31 mouse cellular contexts compared by ENCODE assay signal in genomic region chr2:119170282-119170681, GRCm38 (mm10). TPM values are rescaled to one million over a fixed set of nuclear protein-coding genes. Genes with fewer than 3 reads are reported as not detected.
DNase-seq lines count a peak whose midpoint lies in the region; TF ChIP-seq lines count a peak whose summit lies in the region.
"Had no signal": no experiment of that assay in that cellular context is flagged by ENCODE, and none has a peak within 500 bp of the region (broad histone marks: within the 10 kb centered on the region; RNA-seq: fewer than 3 reads in every experiment).

No protein-coding gene starts in this region.

- no peak for TF ChIP-seq RAD21 in CH12.LX (IDR thresholded peaks at IDR 0.05; ENCODE audit: low read depth, low read length)

- no peak for TF ChIP-seq CTCF in CH12.LX (conservative IDR thresholded peaks at IDR 0.05 in 1 of 2, IDR thresholded peaks at IDR 0.05 in 1 of 2; ENCODE audit: low read depth in 2 of 2, low read length in 2 of 2)
- no peak for TF ChIP-seq CTCF in layer of hippocampus, adult 2 months (conservative IDR thresholded peaks at IDR 0.05)

- peaks cover 8% of the 10 kb centered on the region for H3K9me3 ChIP-seq in CH12.LX (replicated peaks; ENCODE audit: low read length)
- H3K9me3 ChIP-seq: embryonic facial prominence, embryonic 10.5 days; embryonic facial prominence, embryonic 13.5 days; forebrain, embryonic 13.5 days; G1E; heart, embryonic 12.5 days; heart, embryonic 15.5 days; hindbrain, embryonic 10.5 days; hindbrain, embryonic 13.5 days; intestine, embryonic 15.5 days had no signal

- dilution Hi-C loops in CH12.LX (cut with MboI; ENCODE audit: extremely low pct_ligation_motif_present, extremely low pct_unique_long_range_greater_than_20kb, low sequenced_read_pairs) = no loop called here

- H3K4me3 ChIP-seq in CH12.LX (replicated peaks in 1 of 3; ENCODE audit: low read depth in 2 of 3, low read length in 2 of 3, poor library complexity in 1 of 3) (no peak overlapping the region), myocyte (no peak overlapping the region)
- no peak overlapping the region for H3K4me3 ChIP-seq in layer of hippocampus, adult 2 months
- H3K4me3 ChIP-seq: embryonic facial prominence, embryonic 10.5 days; embryonic facial prominence, embryonic 13.5 days; erythroblast, embryonic 14.5 days; forebrain, embryonic 13.5 days; heart, embryonic 12.5 days; heart, embryonic 15.5 days; hindbrain, embryonic 10.5 days; hindbrain, embryonic 13.5 days; intestine, embryonic 15.5 days had no signal

- peak; percentile 43; the same call in 1 of the 2 replicates for TF ChIP-seq EP300 in CH12.LX (IDR thresholded peaks at IDR 0.05; ENCODE audit: low read length)

- peaks cover 33 to 73% of the 10 kb centered on the region in 2 experiments for H3K4me1 ChIP-seq in CH12.LX (ENCODE audit: control insufficient read depth in 1 of 2, insufficient read depth in 2 of 2)

- H3ac ChIP-seq in myocyte (ENCODE audit: control insufficient read depth, insufficient read length) = no peak overlapping the region

- H3K9ac ChIP-seq in CH12.LX (ENCODE audit: insufficient read depth, low read depth) = no peak overlapping the region
- H3K9ac ChIP-seq: embryonic facial prominence, embryonic 13.5 days; forebrain, embryonic 13.5 days; heart, embryonic 12.5 days; heart, embryonic 15.5 days; hindbrain, embryonic 13.5 days; intestine, embryonic 15.5 days had no signal

- H3K4me2 ChIP-seq in CH12.LX (ENCODE audit: insufficient read depth, low read depth, poor library complexity, severe bottlenecking) = no peak overlapping the region
- peak overlapping the region; percentile 25 for H3K4me2 ChIP-seq in myocyte (ENCODE audit: low read depth)
- H3K4me2 ChIP-seq: embryonic facial prominence, embryonic 13.5 days; forebrain, embryonic 13.5 days; heart, embryonic 12.5 days; heart, embryonic 15.5 days; hindbrain, embryonic 13.5 days; intestine, embryonic 15.5 days had no signal

- H3K27ac ChIP-seq in CH12.LX (ENCODE audit: insufficient read depth, low read depth) = no peak overlapping the region
- H3K27ac ChIP-seq in layer of hippocampus, adult 2 months = no peak overlapping the region
- H3K27ac ChIP-seq: embryonic facial prominence, embryonic 10.5 days; embryonic facial prominence, embryonic 13.5 days; forebrain, embryonic 13.5 days; heart, embryonic 15.5 days; hindbrain, embryonic 10.5 days; hindbrain, embryonic 13.5 days; intestine, embryonic 15.5 days had no signal

- no peak for TF ChIP-seq POLR2A in CH12.LX (IDR thresholded peaks at IDR 0.05; ENCODE audit: low read depth, low read length)
- TF ChIP-seq POLR2A in myocyte (IDR thresholded peaks at IDR 0.05; ENCODE audit: insufficient read length, low read depth) = no peak

- in situ Hi-C loops in CH12.LX (cut with MboI; ENCODE audit: low pct_ligation_motif_present, low pct_unique_long_range_greater_than_20kb, low sequenced_read_pairs) = no loop called here

- H3K79me2 ChIP-seq in CH12.LX (replicated peaks; ENCODE audit: control insufficient read depth, extremely low read depth, insufficient read depth, poor library complexity, severe bottlenecking) = no peaks in the 10 kb centered on the region
- no peaks in the 10 kb centered on the region for H3K79me2 ChIP-seq in myocyte (ENCODE audit: control insufficient read depth, insufficient read depth)

- DNase-seq in 3134 (ENCODE audit: extremely low read depth, insufficient read length, low spot score) (peak; percentile 57), 3T3-L1 (ENCODE audit: low read depth, low spot score) (peak; percentile 69), CH12.LX (ENCODE audit: extremely low read depth) (no peak)
- DNase-seq in spleen, postnatal 10 days (ENCODE audit: low spot score in 2 of 2) = no peak
- no peak for DNase-seq in layer of hippocampus, adult 2 months (ENCODE audit: low spot score in 2 of 2)
- DNase-seq: adrenal gland, adult 2 months; adrenal gland, postnatal 14 days; cerebellum, adult 11 months; cerebellum, adult 2 months; cerebellum, adult 9-11 months; cerebellum, postnatal 25 days; embryo, embryonic 11 days; gastrocnemius, postnatal 10 days; gastrocnemius, postnatal 36 days; heart, postnatal 10 days; heart, postnatal 36 days had no signal

- H3K36me3 ChIP-seq in CH12.LX (replicated peaks in 1 of 2; ENCODE audit: control insufficient read depth in 1 of 2, insufficient read depth in 1 of 2, low read length in 1 of 2) (peaks cover 0 to 6% of the 10 kb centered on the region in 2 experiments), myocyte (ENCODE audit: control insufficient read depth, insufficient read depth) (no peaks in the 10 kb centered on the region)
- H3K36me3 ChIP-seq: heart, embryonic 12.5 days; heart, embryonic 15.5 days; intestine, embryonic 15.5 days had no signal

- H3K27me3 ChIP-seq in CH12.LX (replicated peaks) = peaks cover 10% of the 10 kb centered on the region
- no peaks in the 10 kb centered on the region for H3K27me3 ChIP-seq in myocyte (ENCODE audit: control insufficient read depth, insufficient read depth, insufficient read length)

TF ChIP-seq in CH12.LX, 34 proteins besides CTCF, POLR2A, EP300 and RAD21:
- TF ChIP-seq BHLHE40 (IDR thresholded peaks at IDR 0.05; ENCODE audit: low read depth, low read length) (0 out of 2 replicates have a peak, but pooled peaks have one; percentile 5), CHD1 (IDR thresholded peaks at IDR 0.05; ENCODE audit: low read depth, low read length) (no peak), JUND (conservative IDR thresholded peaks at IDR 0.05; ENCODE audit: low read depth, low read length) (peak; percentile 70), IRF4 (IDR thresholded peaks at IDR 0.05; ENCODE audit: low read depth, low read length) (no peak), MYC (IDR thresholded peaks at IDR 0.05; ENCODE audit: low read depth, low read length) (no peak)

TF ChIP-seq in myocyte, 11 proteins besides CTCF, POLR2A, EP300 and RAD21:
- TF ChIP-seq SRF (IDR thresholded peaks at IDR 0.05; ENCODE audit: control insufficient read depth, insufficient read length, low read depth) (no peak), TCF12 (IDR thresholded peaks at IDR 0.05; ENCODE audit: insufficient read depth, poor library complexity, severe bottlenecking) (no peak), MYOG (IDR thresholded peaks at IDR 0.05; ENCODE audit: control insufficient read depth in 1 of 3, insufficient read depth in 1 of 3, insufficient read length in 2 of 3, low read depth in 2 of 3) (no peak), MYOD1 (IDR thresholded peaks at IDR 0.05; ENCODE audit: control insufficient read depth in 1 of 3, insufficient read length in 2 of 3, low read depth in 2 of 3) (no peak), E2F4 (IDR thresholded peaks at IDR 0.05; ENCODE audit: insufficient read depth) (no peak), TCF3 (IDR thresholded peaks at IDR 0.05; ENCODE audit: insufficient read length, low read depth) (no peak), MAX (IDR thresholded peaks at IDR 0.05; ENCODE audit: low read depth) (no peak), USF1 (IDR thresholded peaks at IDR 0.05; ENCODE audit: low read depth) (no peak), CEBPB (IDR thresholded peaks at IDR 0.05; ENCODE audit: insufficient read depth, poor library complexity, severe bottlenecking) (no peak), REST (IDR thresholded peaks at IDR 0.05; ENCODE audit: insufficient read depth, insufficient read length) (no peak), POLR2AphosphoS2 (IDR thresholded peaks at IDR 0.05; ENCODE audit: insufficient read length, low read depth) (no peak)

RNA-seq across cellular contexts. Expression of gene Gchfr, which starts 2.7 kb away (rescaled TPM):
- total RNA-seq in CH12.LX (2012; rRNA removed) (9.5 and 18.2 TPM in 2 replicates), CH12.LX (2014; rRNA removed) (0.93 and 1.8 TPM in 2 replicates)
- polyA plus RNA-seq in CH12.LX (2012; ENCODE audit: insufficient read length, low read depth) (1.1 and 2.7 TPM in 2 replicates), myocyte (2012; fragmentation: generic; extraction: Trizol) (90.4 TPM)
- not detected for total RNA-seq in layer of hippocampus, adult 2 months (2021)
- total RNA-seq: gastrocnemius, postnatal 36 days; granulocyte monocyte progenitor cell, adult 5-6 weeks had no signal

RNA-seq across cellular contexts. Expression of gene Gm14137, which starts 4.0 kb away (rescaled TPM):
- total RNA-seq in CH12.LX (2012; rRNA removed) (4.7 and 9.2 TPM in 2 replicates), CH12.LX (2014; rRNA removed) (2.3 and 2.6 TPM in 2 replicates)
- polyA plus RNA-seq in CH12.LX (2012; ENCODE audit: insufficient read length, low read depth) (3.3 and 3.4 TPM in 2 replicates), myocyte (2012; fragmentation: generic; extraction: Trizol) (6.3 TPM)
- total RNA-seq in layer of hippocampus, adult 2 months (2021) = not detected
- total RNA-seq: gastrocnemius, adult 18-20 months; gastrocnemius, postnatal 36 days; granulocyte monocyte progenitor cell, adult 5-6 weeks; heart, adult 8-10 months; heart, postnatal 10 days; heart, postnatal 36 days had no signal
- polyA plus RNA-seq: cerebellum, adult 2 months; cortical plate, adult 2 months; erythroblast, embryonic 14.5 days had no signal

RNA-seq across cellular contexts. Expression of gene Rmdn3, which starts 13.4 kb away (rescaled TPM):
- 49.9 and 52.0 TPM in 2 replicates for total RNA-seq in CH12.LX (2012; rRNA removed)
- total RNA-seq in CH12.LX (2014; rRNA removed) = 59.1 and 61.2 TPM in 2 replicates
- polyA plus RNA-seq in CH12.LX (2012; ENCODE audit: insufficient read length, low read depth) = 41.8 and 48.1 TPM in 2 replicates
- 20.7 TPM for polyA plus RNA-seq in myocyte (2012; fragmentation: generic; extraction: Trizol)
- total RNA-seq in layer of hippocampus, adult 2 months (2021) = 10 to 100 TPM; 55.7 to 55.8 TPM

RNA-seq across cellular contexts. Expression of gene Zfyve19, which starts 38.1 kb away (rescaled TPM):
- 38.2 and 38.7 TPM in 2 replicates for total RNA-seq in CH12.LX (2012; rRNA removed)
- 25.6 and 28.0 TPM in 2 replicates for total RNA-seq in CH12.LX (2014; rRNA removed)
- 39.9 and 45.2 TPM in 2 replicates for polyA plus RNA-seq in CH12.LX (2012; ENCODE audit: insufficient read length, low read depth)
- polyA plus RNA-seq in myocyte (2012; fragmentation: generic; extraction: Trizol) = 23.2 TPM
- total RNA-seq in layer of hippocampus, adult 2 months (2021) = 10 to 100 TPM; 34.1 to 36.2 TPM

RNA-seq across cellular contexts. Expression of gene Dnajc17, which starts 38.3 kb away (rescaled TPM):
- total RNA-seq in CH12.LX (2012; rRNA removed) = 15.3 and 18.2 TPM in 2 replicates
- 19.6 and 19.8 TPM in 2 replicates for total RNA-seq in CH12.LX (2014; rRNA removed)
- polyA plus RNA-seq in CH12.LX (2012; ENCODE audit: insufficient read length, low read depth) = 22.9 and 26.3 TPM in 2 replicates
- 17.2 TPM for polyA plus RNA-seq in myocyte (2012; fragmentation: generic; extraction: Trizol)
- total RNA-seq in layer of hippocampus, adult 2 months (2021) = 10 to 100 TPM; 16.5 to 17.6 TPM

Comparison
In these comparisons a context has a peak if more than half of its experiments do, and no peak if none do; other contexts are left out.
1. DNase-seq: peak in 3134 (single experiment) and 3T3-L1 (single experiment); none in CH12.LX (single experiment), spleen, postnatal 10 days (0 of 2) and layer of hippocampus, adult 2 months (0 of 2).